Mouse (Mus musculus) ES-Bruce4 (cell line): ENCODE results near the gene Hacd1.

ENCODE experiments used
- CTCF ChIP-seq: IDR thresholded peaks from one replicate; pipeline ENCODE4 v1.8.1; 2011; ENCODE audit warnings: low read depth, low read length
- EP300 ChIP-seq: IDR thresholded peaks from 2 replicates; pipeline ENCODE4 v1.6.1; 2011; ENCODE audit warnings: low read depth, low read length; ENCODE audit not compliant: insufficient read depth
- POLR2A ChIP-seq: IDR thresholded peaks from one replicate; pipeline ENCODE4 v1.8.1; 2011; ENCODE audit warnings: low read length; ENCODE audit not compliant: insufficient read depth

- TF ChIP-seq CTCF (no peak), POLR2A (no peak), EP300 (no peak)
Measured at GRCm38 (mm10) chr2:14053618-14054017, 2.3 kb downstream of the Hacd1 start.
